Mouse (Mus musculus) forebrain, embryonic 14.5 days (tissue): ENCODE measurements around the gene Fer1l5. TPM values are rescaled to one million over a fixed set of nuclear protein-coding genes. Genes with fewer than 3 reads are reported as not detected.

Experiments
- ATAC-seq: fragments of 200-750 bp; cut with Nextera tagmentation; 2 replicates; pipeline ENCODE4 v1.8.0; 2017; ENCODE audit warnings: mild to moderate bottlenecking, moderate library complexity
- DNase-seq: peaks from one replicate; pipeline ENCODE4 v3.0.0-alpha.2; 2015; ENCODE audit warnings: low spot score
- H3K27ac ChIP-seq: fragments of 300-500 bp; sonication (generic); 2 replicates; pipeline ENCODE4 v1.5.1; 2014; ENCODE audit warnings: low read depth, mild to moderate bottlenecking, control low read depth, low read length, moderate library complexity
- H3K27me3 ChIP-seq: fragments of 300-500 bp; sonication (generic); replicated peaks from 2 replicates; pipeline ENCODE4 v1.6.1; 2014; ENCODE audit warnings: low read length, control low read depth, mixed read lengths; ENCODE audit not compliant: control insufficient read depth, insufficient read depth
- H3K36me3 ChIP-seq: fragments of 300-500 bp; sonication (generic); 2 replicates; pipeline ENCODE4 v1.6.1; 2014; ENCODE audit warnings: low read length, control low read depth; ENCODE audit not compliant: control insufficient read depth, insufficient read depth
- H3K4me1 ChIP-seq: fragments of 300-500 bp; sonication (generic); 2 replicates; pipeline ENCODE4 v1.6.1; 2014; ENCODE audit warnings: antibody characterized with exemption, low read length, control low read depth; ENCODE audit not compliant: control insufficient read depth, insufficient read depth
- H3K4me2 ChIP-seq: fragments of 300-500 bp; sonication (generic); 2 replicates; pipeline ENCODE4 v1.6.1; 2014; ENCODE audit warnings: mild to moderate bottlenecking, control low read depth, low read length
- H3K4me3 ChIP-seq: fragments of 300-500 bp; sonication (generic); 2 replicates; pipeline ENCODE4 v1.5.1; 2014; ENCODE audit warnings: low read depth, low read length, control low read depth
- H3K9ac ChIP-seq: fragments of 300-500 bp; sonication (generic); 2 replicates; pipeline ENCODE4 v1.6.1; 2014; ENCODE audit warnings: mild to moderate bottlenecking, low read length, control low read depth, moderate library complexity
- H3K9me3 ChIP-seq: fragments of 300-500 bp; sonication (generic); replicated peaks from 2 replicates; pipeline ENCODE4 v1.6.1; 2016; ENCODE audit warnings: low read length, control low read depth, mixed read lengths; ENCODE audit not compliant: control insufficient read depth
- WGBS: fragments of 180-500 bp; shearing (Covaris S2); extraction: QIAGEN DNeasy Blood & Tissue Kit; methylation state at CpG from one replicate; pipeline ENCODE4 v1.1.7; 2014; 5-methylcytosine and 5-hydroxymethylcytosine counted together
- polyA plus RNA-seq: library from polyadenylated mRNA; unstranded; fragments of >200 nt; fragmentation: Nextera tagmentation; extraction: Ambion mirVana; gene quantifications from 2 replicates; pipeline ENCODE4 v1.2.1, GENCODE M21; 2014

Gene Fer1l5
- polyA plus RNA-seq, 1 experiment from 2014 or later: 0.98 TPM

DNA sequence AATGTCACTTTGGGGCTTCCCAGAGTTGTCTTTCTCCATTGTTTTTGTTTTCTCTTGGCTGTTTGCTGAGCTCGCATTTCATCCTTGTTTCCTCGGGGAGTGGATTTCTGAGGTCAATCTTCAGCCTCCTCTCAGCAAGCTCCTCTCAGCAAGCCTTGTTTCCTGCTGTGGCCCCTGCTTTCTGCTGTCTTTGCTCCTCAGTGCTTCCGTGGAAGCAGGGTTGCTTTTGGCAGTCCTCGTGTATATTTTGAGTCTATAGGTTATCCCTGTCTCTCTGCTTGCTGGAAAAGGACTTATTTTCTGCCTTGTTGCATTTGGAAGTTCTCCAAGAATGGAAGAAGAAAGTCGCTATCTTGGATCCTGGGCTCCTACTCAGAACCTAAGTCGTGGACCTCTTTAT is 24.9 kb downstream of the Fer1l5 start:
- no peaks in the 10 kb centered on the region for H3K36me3 ChIP-seq
- H3K27me3 ChIP-seq: no peaks in the 10 kb centered on the region
- H3K27ac ChIP-seq: no peak overlapping the region
- ATAC-seq (no peak), DNase-seq (no peak)
- H3K4me1 ChIP-seq: peaks cover 13% of the 10 kb centered on the region
- H3K4me3 ChIP-seq: no peak overlapping the region
- H3K9me3 ChIP-seq: no peaks in the 10 kb centered on the region
- no peak overlapping the region for H3K4me2 ChIP-seq
- H3K9ac ChIP-seq: no peak overlapping the region
- WGBS: 30% methylated on average over 6 of the region's 6 CpGs

GRCm38 (mm10) chr1:36401509-36401908 is 29.4 kb downstream of the Fer1l5 start:
- Histone ChIP-seq H3K4me1 (peaks cover 17% of the 10 kb centered on the region), H3K27ac (peak overlapping the region; percentile 66; the same call in 1 of the 2 replicates), H3K36me3 (no peaks in the 10 kb centered on the region), H3K27me3 (no peaks in the 10 kb centered on the region), H3K4me2 (no peak overlapping the region), H3K4me3 (no peak overlapping the region), H3K9me3 (no peaks in the 10 kb centered on the region), H3K9ac (no peak overlapping the region)
- ATAC-seq (peak; percentile 86), DNase-seq (peak; percentile 88)
- 20% methylated on average over 4 of the region's 4 CpGs for WGBS

- Histone ChIP-seq H3K4me2 (no peak overlapping the region), H3K4me1 (peaks cover 17% of the 10 kb centered on the region), H3K9ac (no peak overlapping the region)
Measured at GRCm38 (mm10) chr1:36404531-36404930, 32.4 kb downstream of the Fer1l5 start.

DNA sequence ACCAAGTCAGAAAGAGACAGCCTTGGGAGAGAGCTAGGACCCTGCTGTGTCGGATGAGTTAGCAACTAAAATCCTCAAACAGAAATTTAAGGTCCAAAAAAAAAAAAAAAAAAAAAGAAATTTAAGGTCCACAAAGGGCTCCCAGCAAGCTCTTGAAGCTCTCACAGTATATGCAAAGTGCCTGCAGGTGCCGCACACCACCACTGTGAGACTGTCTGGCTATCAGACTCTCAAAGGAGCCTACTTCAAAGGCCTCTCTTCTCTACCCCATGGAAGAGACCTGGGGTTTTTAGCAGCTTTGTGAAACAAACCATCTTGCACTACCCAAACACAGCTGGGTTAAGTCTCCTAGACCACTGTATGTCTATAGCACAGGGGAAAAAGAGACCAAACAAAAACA is 57.4 kb downstream of the Fer1l5 start:
- Histone ChIP-seq H3K4me2 (no peak overlapping the region), H3K9me3 (no peaks in the 10 kb centered on the region), H3K4me3 (no peak overlapping the region), H3K4me1 (no peaks in the 10 kb centered on the region), H3K36me3 (peaks cover 91% of the 10 kb centered on the region), H3K9ac (no peak overlapping the region), H3K27me3 (no peaks in the 10 kb centered on the region), H3K27ac (no peak overlapping the region)
- ATAC-seq (no peak), DNase-seq (no peak)
- 100% methylated on average over 2 of the region's 2 CpGs for WGBS

More at GRCm38 (mm10) chr1:36404531-36404930, 32.4 kb downstream of the Fer1l5 start:
- no peak for ATAC-seq
- WGBS: 89% methylated on average over 6 of the region's 6 CpGs
- Histone ChIP-seq H3K9me3 (no peaks in the 10 kb centered on the region), H3K4me3 (no peak overlapping the region), H3K27ac (no peak overlapping the region), H3K27me3 (no peaks in the 10 kb centered on the region), H3K36me3 (no peaks in the 10 kb centered on the region)
- no peak for DNase-seq

DNA sequence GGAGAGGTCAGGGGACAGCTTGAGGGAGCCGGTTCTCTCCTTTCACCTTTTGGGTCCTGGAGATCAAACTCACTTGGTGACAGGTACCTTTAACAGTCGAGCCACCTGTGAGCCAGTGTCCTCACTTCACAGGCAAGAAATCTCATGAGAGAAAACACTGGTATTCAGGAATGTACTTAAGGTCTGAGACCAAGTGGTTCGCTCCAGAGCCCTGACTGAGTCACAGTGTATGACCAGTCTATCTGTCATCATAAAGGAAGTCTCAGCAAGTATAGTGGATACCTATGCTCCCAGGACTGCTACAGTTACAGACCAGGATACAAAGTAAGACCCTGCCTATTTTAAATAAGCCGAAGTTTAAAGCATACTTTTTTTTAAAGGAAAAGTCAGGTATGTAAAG is 60.9 kb downstream of the Fer1l5 start:
- H3K27me3 ChIP-seq: no peaks in the 10 kb centered on the region
- no peak overlapping the region for H3K4me2 ChIP-seq
- 91% methylated on average over 4 of the region's 4 CpGs for WGBS
- no peaks in the 10 kb centered on the region for H3K9me3 ChIP-seq
- peaks cover 89% of the 10 kb centered on the region for H3K36me3 ChIP-seq
- no peak for DNase-seq
- no peak overlapping the region for H3K9ac ChIP-seq
- H3K27ac ChIP-seq: no peak overlapping the region
- H3K4me3 ChIP-seq: no peak overlapping the region
- ATAC-seq: no peak
- H3K4me1 ChIP-seq: no peaks in the 10 kb centered on the region

DNA sequence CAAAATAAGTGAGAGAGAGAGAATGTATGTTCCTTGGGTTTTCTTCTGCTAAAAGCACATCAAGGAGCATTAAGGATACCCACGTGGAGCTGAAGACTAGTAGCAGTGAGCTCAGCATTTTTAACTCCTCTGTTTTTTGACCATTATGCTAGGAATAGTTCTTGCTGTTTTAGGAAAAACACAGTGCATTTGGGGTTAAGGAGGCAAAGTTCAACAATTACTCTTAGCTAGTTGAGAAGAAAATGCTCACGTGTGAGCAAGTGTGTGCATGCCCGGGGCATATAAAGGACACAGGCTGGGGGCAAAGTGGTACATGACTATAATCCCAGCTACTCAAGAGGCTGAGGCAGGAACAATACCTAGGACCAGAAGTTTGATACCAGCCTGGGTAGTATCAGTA is 61.5 kb downstream of the Fer1l5 start:
- 90% methylated on average over 3 of the region's 3 CpGs for WGBS
- no peak overlapping the region for H3K9ac ChIP-seq
- ATAC-seq (no peak), DNase-seq (no peak)
- peaks cover 89% of the 10 kb centered on the region for H3K36me3 ChIP-seq
- no peak overlapping the region for H3K4me2 ChIP-seq
- H3K9me3 ChIP-seq: no peaks in the 10 kb centered on the region
- no peaks in the 10 kb centered on the region for H3K4me1 ChIP-seq
- no peak overlapping the region for H3K4me3 ChIP-seq
- H3K27me3 ChIP-seq: no peaks in the 10 kb centered on the region
- H3K27ac ChIP-seq: no peak overlapping the region

DNA sequence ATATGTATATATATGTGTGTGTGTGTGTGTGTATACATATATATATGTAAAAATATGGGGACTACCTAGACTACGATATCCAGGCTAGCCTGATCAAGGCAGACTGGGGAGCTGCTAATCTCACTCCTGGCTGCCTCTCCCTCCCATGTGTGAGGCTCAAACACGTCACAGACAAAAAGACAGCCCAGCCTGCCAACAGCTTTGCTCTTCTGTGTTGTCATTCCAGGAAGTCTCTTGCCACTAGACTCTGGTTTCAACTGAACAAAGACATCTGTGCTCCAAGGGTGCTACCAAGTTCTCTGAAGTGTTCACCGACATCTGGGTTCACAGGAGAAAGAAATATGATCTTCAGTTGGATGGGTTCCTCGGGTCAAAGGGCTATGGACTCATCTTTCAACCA is 63.0 kb downstream of the Fer1l5 start:
- H3K4me2 ChIP-seq: no peak overlapping the region
- no peaks in the 10 kb centered on the region for H3K4me1 ChIP-seq
- no peak overlapping the region for H3K4me3 ChIP-seq
- H3K27ac ChIP-seq: no peak overlapping the region
- ATAC-seq (no peak), DNase-seq (no peak)
- no peaks in the 10 kb centered on the region for H3K9me3 ChIP-seq
- H3K9ac ChIP-seq: no peak overlapping the region
- WGBS: 81% methylated on average over 4 of the region's 4 CpGs
- no peaks in the 10 kb centered on the region for H3K27me3 ChIP-seq
- H3K36me3 ChIP-seq: peaks cover 91% of the 10 kb centered on the region

DNA sequence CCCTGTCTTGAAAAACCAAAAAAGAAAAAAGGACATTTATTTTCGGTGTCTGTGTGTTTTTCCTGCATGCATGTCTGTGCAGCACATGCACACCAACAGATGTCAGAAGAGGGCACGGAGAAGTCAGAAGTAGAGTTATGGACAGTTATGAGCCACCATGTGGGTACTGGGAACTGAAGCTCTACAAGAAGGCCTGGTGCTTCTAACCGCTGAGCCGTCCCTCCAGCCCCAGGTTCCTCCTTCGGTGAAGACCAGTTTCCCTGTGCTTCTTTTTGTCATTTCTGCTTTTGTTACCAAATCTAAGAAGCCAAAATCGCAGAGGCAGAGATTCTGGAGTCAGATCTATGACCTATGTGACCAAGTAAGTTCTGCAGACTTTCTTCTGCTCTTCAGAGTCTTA is 64.4 kb downstream of the Fer1l5 start:
- Histone ChIP-seq H3K4me2 (no peak overlapping the region), H3K27ac (no peak overlapping the region), H3K9ac (no peak overlapping the region), H3K4me3 (no peak overlapping the region), H3K27me3 (no peaks in the 10 kb centered on the region), H3K4me1 (no peaks in the 10 kb centered on the region), H3K36me3 (peaks cover 87% of the 10 kb centered on the region), H3K9me3 (no peaks in the 10 kb centered on the region)
- WGBS: 97% methylated on average over 6 of the region's 6 CpGs
- ATAC-seq (no peak), DNase-seq (no peak)

- Histone ChIP-seq H3K9me3 (no peaks in the 10 kb centered on the region), H3K36me3 (peaks cover 85% of the 10 kb centered on the region)
- ATAC-seq: no peak
Measured at GRCm38 (mm10) chr1:36437223-36437622, 65.1 kb downstream of the Fer1l5 start.

More at GRCm38 (mm10) chr1:36437223-36437622, 65.1 kb downstream of the Fer1l5 start:
- Histone ChIP-seq H3K9ac (no peak overlapping the region), H3K27ac (no peak overlapping the region), H3K4me2 (no peak overlapping the region), H3K4me1 (no peaks in the 10 kb centered on the region), H3K27me3 (no peaks in the 10 kb centered on the region), H3K4me3 (no peak overlapping the region)
- no peak for DNase-seq
- WGBS: 93% methylated on average over 3 of the region's 3 CpGs
